Mouse (Mus musculus) liver, embryonic 14.5 days (tissue): ENCODE results near the gene Zfp324. TPM values are rescaled to one million over a fixed set of nuclear protein-coding genes. Genes with fewer than 3 reads are reported as not detected.
"Not testable (repeated sequence)": the region's sequence is repeated elsewhere in the genome, so short reads cannot be mapped to it uniquely, and the experiment has no call there.

Experiments used
- ATAC-seq: fragments of 200-750 bp; cut with Nextera tagmentation; 2 replicates; pipeline ENCODE4 v1.8.0; 2017; ENCODE audit warnings: moderate number of reproducible peaks, mild to moderate bottlenecking, moderate library complexity; ENCODE audit not compliant: insufficient read depth
- DNase-seq, 3 experiments: peaks; one replicate each; pipeline ENCODE4 v3.0.0-alpha.2; 2012 to 2013; ENCODE audit warnings: low read depth in 3 of 3, low spot score in 3 of 3
- H3K27ac ChIP-seq: fragments of 300-500 bp; sonication (generic); 2 replicates; pipeline ENCODE4 v1.5.1; 2014; ENCODE audit warnings: moderate library complexity, mild to moderate bottlenecking, control low read depth, inconsistent platforms
- H3K27me3 ChIP-seq: fragments of 300-500 bp; sonication (generic); 2 replicates; pipeline ENCODE4 v1.6.1; 2014; ENCODE audit warnings: mild to moderate bottlenecking, low read length, moderate library complexity; ENCODE audit not compliant: control insufficient read depth, insufficient read depth
- H3K36me3 ChIP-seq: fragments of 300-500 bp; sonication (generic); replicated peaks from 2 replicates; pipeline ENCODE4 v1.6.1; 2014; ENCODE audit warnings: low read depth; ENCODE audit not compliant: control insufficient read depth, insufficient read depth
- H3K4me1 ChIP-seq, 2 experiments: fragments of 200-500 bp in 1 of 2; fragments of 300-500 bp in 1 of 2; sonication (generic) in 1 of 2; replicated peaks; 2 replicates each; pipeline ENCODE4 v1.6.1; 2012 to 2014; ENCODE audit warnings: antibody characterized with exemption in 1 of 2, inconsistent platforms in 1 of 2, low read length in 1 of 2; ENCODE audit not compliant: control insufficient read depth in 2 of 2, insufficient read depth in 2 of 2
- H3K4me2 ChIP-seq: fragments of 300-500 bp; sonication (generic); 2 replicates; pipeline ENCODE4 v1.6.1; 2014; ENCODE audit warnings: low read depth, mild to moderate bottlenecking, control low read depth, moderate library complexity
- H3K4me3 ChIP-seq, 2 experiments: fragments of 200-500 bp in 1 of 2; fragments of 300-500 bp in 1 of 2; sonication (generic) in 1 of 2; 2 replicates each; pipeline ENCODE4 v1.5.1; 2012 to 2014; ENCODE audit warnings: low read depth in 2 of 2, low read length in 2 of 2, mild to moderate bottlenecking in 2 of 2, control low read depth in 1 of 2, inconsistent platforms in 1 of 2, moderate library complexity in 1 of 2; ENCODE audit not compliant: insufficient read depth in 1 of 2
- H3K9ac ChIP-seq: fragments of 300-500 bp; sonication (generic); replicated peaks from 2 replicates; pipeline ENCODE4 v1.6.1; 2014; ENCODE audit warnings: mild to moderate bottlenecking, control low read depth, moderate library complexity
- H3K9me3 ChIP-seq: fragments of 300-500 bp; sonication (generic); 2 replicates; pipeline ENCODE4 v1.6.1; 2016; ENCODE audit warnings: low read length, mixed read lengths; ENCODE audit not compliant: control insufficient read depth
- CTCF ChIP-seq: IDR thresholded peaks from 2 replicates; pipeline ENCODE4 v1.5.1; 2016; ENCODE audit warnings: antibody characterized with exemption, low read depth, control low read depth
- EP300 ChIP-seq: IDR thresholded peaks from 2 replicates; pipeline ENCODE4 v1.6.1; 2016; ENCODE audit warnings: antibody characterized with exemption, low read depth
- WGBS: fragments of 180-500 bp; shearing (Covaris S2); extraction: QIAGEN DNeasy Blood & Tissue Kit; methylation state at CpG from one replicate; pipeline ENCODE4 v1.1.7; 2014; ENCODE audit not compliant: insufficient replicate concordance; 5-methylcytosine and 5-hydroxymethylcytosine counted together
- polyA plus RNA-seq, 2 experiments: library from polyadenylated mRNA; depleted of rRNA in 1 of 2; stranded (reverse) in 1 of 2; unstranded in 1 of 2; fragments of >200 nt; fragmentation: Nextera tagmentation in 1 of 2; extraction: Ambion mirVana in 1 of 2; gene quantifications; 2 replicates each; pipeline versions ENCODE4 v1.2.1 to v1.2.3; 2012 to 2014

Zfp324 gene
- 1.7 and 1.8 TPM in 2 replicates for polyA plus RNA-seq (2012; rRNA removed)
- polyA plus RNA-seq (2014; fragmentation: Nextera tagmentation; extraction: Ambion mirVana) = 2.0 and 2.4 TPM in 2 replicates

DNA sequence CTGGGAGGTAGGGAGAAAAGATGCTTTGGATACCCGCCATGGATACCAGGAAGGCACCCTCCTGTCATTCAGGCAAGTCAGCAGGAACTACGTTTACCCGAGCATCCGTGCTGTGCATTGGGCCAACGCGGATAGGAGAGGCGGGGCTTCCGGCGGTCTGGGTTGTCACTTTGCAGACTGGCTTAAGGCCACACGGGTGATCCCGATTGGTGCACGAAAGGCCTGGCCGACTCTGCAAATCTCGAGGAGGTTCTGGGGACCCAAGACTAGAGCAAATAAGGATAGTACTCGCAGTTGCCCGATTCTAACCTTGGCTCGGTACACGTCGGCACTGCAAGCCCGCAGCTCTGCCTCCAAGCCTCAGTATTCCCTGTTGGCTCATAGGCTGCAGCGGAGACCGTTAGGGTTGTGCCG, at the start of gene Zfp324:
TSS of gene Zfp324 (plus strand) at position 161 of the 414 bp plus-strand sequence.
- WGBS = under 1% methylated on average over 23 of the region's 23 CpGs
- Histone ChIP-seq H3K4me3 (peak within 1 kb of the TSS; percentile 94 to 96), H3K9me3 (no peaks in the 10 kb centered on the region), H3K27ac (peak within 1 kb of the TSS; percentile 88), H3K4me1 (peaks cover 16 to 18% of the 10 kb centered on the region in 2 experiments), H3K27me3 (no peaks in the 10 kb centered on the region), H3K36me3 (peaks cover 8% of the 10 kb centered on the region), H3K4me2 (peak within 1 kb of the TSS; percentile 98), H3K9ac (peak within 1 kb of the TSS; percentile 90)
- peak; percentile 79 to 82 (median 81) for DNase-seq
- peak; percentile 93 for ATAC-seq
- TF ChIP-seq CTCF = no peak
- TF ChIP-seq EP300 = no peak

DNA sequence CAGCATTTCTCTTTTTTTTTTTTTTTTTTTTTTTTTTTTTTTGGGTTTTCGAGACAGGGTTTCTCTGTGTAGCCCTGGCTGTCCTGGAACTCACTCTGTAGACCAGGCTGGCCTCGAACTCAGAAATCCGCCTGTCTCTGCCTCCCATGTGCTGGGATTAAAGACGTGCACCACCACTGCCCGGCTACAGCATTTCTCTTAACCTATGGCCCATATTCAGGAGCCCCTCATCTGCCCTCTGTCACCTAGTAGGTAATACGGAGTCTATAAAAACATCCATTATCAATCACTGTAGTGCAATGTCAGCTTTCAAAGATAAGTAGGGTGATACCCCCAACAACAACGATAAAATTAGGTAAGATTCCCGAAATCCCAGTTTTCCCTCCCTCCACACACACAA, 45.1 kb upstream of the Zfp324 start:
- H3K4me3 ChIP-seq, H3K27me3 ChIP-seq, DNase-seq, H3K9me3 ChIP-seq, ATAC-seq, H3K9ac ChIP-seq, H3K27ac ChIP-seq: not testable (repeated sequence)
- 62% methylated on average over 7 of the region's 8 CpGs for WGBS
- H3K4me1 ChIP-seq = peaks cover 12 to 14% of the 10 kb centered on the region in 2 experiments
- H3K36me3 ChIP-seq = peaks cover 22% of the 10 kb centered on the region
- H3K4me2 ChIP-seq = peak overlapping the region; percentile 81

DNA sequence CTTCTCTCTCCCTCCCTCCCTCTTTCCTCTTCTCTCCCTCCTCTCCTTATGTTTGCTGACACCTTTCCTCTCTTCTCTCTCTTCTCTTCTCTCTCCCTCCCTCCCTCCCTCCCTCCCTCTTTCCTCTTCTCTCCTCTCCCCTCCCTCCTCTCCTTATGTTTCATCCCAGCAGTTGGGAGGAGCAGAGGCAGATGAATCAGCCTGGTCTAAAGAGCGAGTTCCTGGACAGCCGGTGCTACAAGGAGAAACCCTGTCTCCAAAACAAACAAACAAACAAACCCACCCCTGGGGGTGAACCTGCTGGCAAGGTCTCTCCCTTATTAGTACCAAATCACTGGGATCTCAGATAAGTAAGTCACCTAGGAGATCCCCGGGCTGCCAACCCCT, 44.3 kb upstream of the Zfp324 start:
- Histone ChIP-seq H3K27ac (peak overlapping the region; percentile 78), H3K4me3 (peak overlapping the region; percentile 92 to 95), H3K9me3 (no peaks in the 10 kb centered on the region), H3K4me2 (peak overlapping the region; percentile 81), H3K27me3 (no peaks in the 10 kb centered on the region), H3K9ac (peak overlapping the region; percentile 84), H3K4me1 (peaks cover 12 to 14% of the 10 kb centered on the region in 2 experiments), H3K36me3 (peaks cover 30% of the 10 kb centered on the region)
- DNase-seq (peak in 1 of 3 experiments; percentile 41), ATAC-seq (no peak)
- TF ChIP-seq EP300 = no peak
- WGBS = 0% methylated on average over 3 of the region's 3 CpGs

GRCm38 (mm10) chr7:12921705-12922465, 43.8 kb upstream of the Zfp324 start, which contains the start of gene Rps5:
TSS of gene Rps5 (plus strand) at chr7:12922290.
- peak; percentile 96 for ATAC-seq
- Histone ChIP-seq H3K36me3 (peaks cover 36% of the 10 kb centered on the region), H3K9me3 (no peaks in the 10 kb centered on the region), H3K27ac (peak within 1 kb of the TSS; percentile 78), H3K4me1 (peaks cover 12 to 14% of the 10 kb centered on the region in 2 experiments), H3K4me3 (peak within 1 kb of the TSS; percentile 92 to 98), H3K27me3 (no peaks in the 10 kb centered on the region), H3K9ac (peak within 1 kb of the TSS; percentile 88), H3K4me2 (peak within 1 kb of the TSS; percentile 85)
- peak; percentile 99 for DNase-seq
- TF ChIP-seq EP300 (0 out of 2 replicates have a peak, but pooled peaks have one; percentile 6), CTCF (peak; percentile 95)
- under 1% methylated on average over 55 of the region's 55 CpGs for WGBS

DNA sequence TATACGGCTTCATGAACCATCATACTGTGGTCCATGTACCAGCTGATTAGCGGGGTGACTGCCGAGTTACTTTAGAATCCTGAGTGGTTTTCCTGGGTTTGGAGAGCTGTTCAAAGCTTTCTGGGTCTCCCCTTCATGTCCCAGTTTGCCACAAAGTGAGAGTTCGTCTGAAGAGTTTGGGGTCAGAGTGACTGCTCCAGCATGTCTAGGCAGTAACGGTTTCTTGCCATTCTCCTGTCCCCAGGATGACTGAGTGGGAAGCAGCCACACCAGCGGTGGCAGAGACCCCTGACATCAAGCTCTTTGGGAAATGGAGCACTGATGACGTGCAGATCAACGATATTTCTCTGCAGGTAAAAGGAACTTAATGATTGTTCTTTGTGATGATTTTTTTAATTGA, 42.9 kb upstream of the Zfp324 start:
- Histone ChIP-seq H3K27ac (peak overlapping the region; percentile 32), H3K9ac (peak overlapping the region; percentile 88), H3K4me1 (peaks cover 12 to 14% of the 10 kb centered on the region in 2 experiments), H3K36me3 (peaks cover 40% of the 10 kb centered on the region), H3K27me3 (no peaks in the 10 kb centered on the region), H3K9me3 (no peaks in the 10 kb centered on the region), H3K4me2 (peak overlapping the region; percentile 85), H3K4me3 (peak overlapping the region; percentile 92 to 98)
- DNase-seq = no peak
- no peak for ATAC-seq
- TF ChIP-seq EP300 (no peak), CTCF (no peak)
- WGBS = under 1% methylated on average over 8 of the region's 8 CpGs
